Mouse (Mus musculus): ENCODE measurements at regions not wholly inside any gene's neighbourhood (a gene's known extent, or its start where the extent isn't known, plus 50 kb on each side); places are given as distances from the start of the nearest gene placed in this dataset.

- no peak overlapping the region for H3ac ChIP-seq (ENCODE audit: control insufficient read depth, insufficient read length)
- no peaks in the 10 kb centered on the region for H3K27me3 ChIP-seq (ENCODE audit: control insufficient read depth, insufficient read depth, insufficient read length)
- no peaks in the 10 kb centered on the region for H3K79me2 ChIP-seq (ENCODE audit: control insufficient read depth, insufficient read depth)
- H3K36me3 ChIP-seq (ENCODE audit: control insufficient read depth, insufficient read depth) = no peaks in the 10 kb centered on the region
- H3K4me2 ChIP-seq (ENCODE audit: low read depth) = no peak overlapping the region
- TF ChIP-seq MAX (IDR thresholded peaks at IDR 0.05; ENCODE audit: low read depth) (no peak), SRF (IDR thresholded peaks at IDR 0.05; ENCODE audit: control insufficient read depth, insufficient read length, low read depth) (no peak), MYOD1 (IDR thresholded peaks at IDR 0.05; ENCODE audit: control insufficient read depth in 1 of 3, insufficient read length in 2 of 3, low read depth in 2 of 3) (no peak), REST (IDR thresholded peaks at IDR 0.05; ENCODE audit: insufficient read depth, insufficient read length) (no peak), POLR2A (IDR thresholded peaks at IDR 0.05; ENCODE audit: insufficient read length, low read depth) (no peak), TCF12 (IDR thresholded peaks at IDR 0.05; ENCODE audit: insufficient read depth, poor library complexity, severe bottlenecking) (no peak), USF1 (IDR thresholded peaks at IDR 0.05; ENCODE audit: low read depth) (no peak), TCF3 (IDR thresholded peaks at IDR 0.05; ENCODE audit: insufficient read length, low read depth) (no peak), MYOG (IDR thresholded peaks at IDR 0.05; ENCODE audit: control insufficient read depth in 1 of 3, insufficient read depth in 1 of 3, insufficient read length in 2 of 3, low read depth in 2 of 3) (no peak), POLR2AphosphoS2 (IDR thresholded peaks at IDR 0.05; ENCODE audit: insufficient read length, low read depth) (no peak), E2F4 (IDR thresholded peaks at IDR 0.05; ENCODE audit: insufficient read depth) (no peak), CEBPB (IDR thresholded peaks at IDR 0.05; ENCODE audit: insufficient read depth, poor library complexity, severe bottlenecking) (no peak)
- no peak overlapping the region for H3K4me3 ChIP-seq
These were observed 206.4 kb upstream of the Gm26657 start for GRCm38 (mm10) chr4:56533344-56533985.

DNA sequence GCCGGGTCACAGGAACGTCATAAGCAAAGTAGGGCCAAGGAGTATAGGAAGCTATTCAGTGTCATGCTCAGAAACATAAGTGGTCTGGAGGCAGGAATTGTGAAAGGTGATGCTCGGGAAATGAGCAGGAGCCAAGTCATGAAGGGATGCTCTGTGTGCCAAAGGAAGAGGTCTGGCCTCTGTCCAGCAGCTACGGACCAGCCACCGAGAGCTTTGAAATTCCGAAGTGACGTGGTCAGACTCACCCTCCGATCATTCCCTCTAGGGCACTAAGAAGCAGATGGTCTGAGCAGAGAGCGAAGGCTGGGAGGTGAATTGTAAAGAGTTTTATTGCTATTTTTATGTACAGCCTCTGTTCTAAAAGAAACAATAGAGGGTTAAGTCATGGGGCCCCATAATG lies 206.9 kb upstream of the Gm26657 start:
- Histone ChIP-seq H3K4me2 (ENCODE audit: low read depth) (no peak overlapping the region), H3K36me3 (ENCODE audit: control insufficient read depth, insufficient read depth) (no peaks in the 10 kb centered on the region), H3K79me2 (ENCODE audit: control insufficient read depth, insufficient read depth) (no peaks in the 10 kb centered on the region), H3ac (ENCODE audit: control insufficient read depth, insufficient read length) (no peak overlapping the region), H3K27me3 (ENCODE audit: control insufficient read depth, insufficient read depth, insufficient read length) (no peaks in the 10 kb centered on the region), H3K4me3 (no peak overlapping the region)
- TF ChIP-seq CEBPB (IDR thresholded peaks at IDR 0.05; ENCODE audit: insufficient read depth, poor library complexity, severe bottlenecking) (no peak), POLR2A (IDR thresholded peaks at IDR 0.05; ENCODE audit: insufficient read length, low read depth) (no peak), E2F4 (IDR thresholded peaks at IDR 0.05; ENCODE audit: insufficient read depth) (no peak), SRF (IDR thresholded peaks at IDR 0.05; ENCODE audit: control insufficient read depth, insufficient read length, low read depth) (no peak), REST (IDR thresholded peaks at IDR 0.05; ENCODE audit: insufficient read depth, insufficient read length) (no peak), USF1 (IDR thresholded peaks at IDR 0.05; ENCODE audit: low read depth) (no peak), MAX (IDR thresholded peaks at IDR 0.05; ENCODE audit: low read depth) (no peak), MYOD1 (IDR thresholded peaks at IDR 0.05; ENCODE audit: control insufficient read depth in 1 of 3, insufficient read length in 2 of 3, low read depth in 2 of 3) (no peak), POLR2AphosphoS2 (IDR thresholded peaks at IDR 0.05; ENCODE audit: insufficient read length, low read depth) (no peak), TCF3 (IDR thresholded peaks at IDR 0.05; ENCODE audit: insufficient read length, low read depth) (no peak)

DNA sequence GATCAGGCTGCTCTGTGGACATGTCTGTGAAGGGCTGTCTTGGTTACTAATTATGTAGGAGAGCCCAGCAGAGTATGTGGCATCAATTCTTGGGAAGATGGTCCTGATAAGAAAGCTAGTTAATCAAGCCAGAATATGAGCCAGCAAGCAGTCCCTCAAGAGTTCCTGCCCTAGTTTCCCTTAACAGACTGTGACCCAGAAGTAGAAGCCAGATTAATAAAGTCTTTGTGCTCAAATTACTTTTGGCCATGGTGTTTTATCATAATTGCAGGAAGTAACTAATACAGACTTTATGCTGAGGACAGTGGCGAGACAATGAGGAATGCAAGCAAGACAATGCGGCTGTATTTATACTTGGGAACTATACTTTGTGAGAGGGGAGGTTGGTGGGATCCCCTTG lies 211.3 kb upstream of the Gm26657 start:
- H3K4me3 ChIP-seq = no peak overlapping the region
- TF ChIP-seq CEBPB (IDR thresholded peaks at IDR 0.05; ENCODE audit: insufficient read depth, poor library complexity, severe bottlenecking) = no peak
- TF ChIP-seq POLR2A (IDR thresholded peaks at IDR 0.05; ENCODE audit: insufficient read length, low read depth) = no peak
- TF ChIP-seq SRF (IDR thresholded peaks at IDR 0.05; ENCODE audit: control insufficient read depth, insufficient read length, low read depth) = no peak
- no peak for TF ChIP-seq REST (IDR thresholded peaks at IDR 0.05; ENCODE audit: insufficient read depth, insufficient read length)
- TF ChIP-seq TCF12 (IDR thresholded peaks at IDR 0.05; ENCODE audit: insufficient read depth, poor library complexity, severe bottlenecking) = no peak
- TF ChIP-seq MYOD1 (IDR thresholded peaks at IDR 0.05; ENCODE audit: control insufficient read depth in 1 of 3, insufficient read length in 2 of 3, low read depth in 2 of 3) = no peak
- TF ChIP-seq MAX (IDR thresholded peaks at IDR 0.05; ENCODE audit: low read depth) = no peak
- H3K27me3 ChIP-seq (ENCODE audit: control insufficient read depth, insufficient read depth, insufficient read length) = no peaks in the 10 kb centered on the region
- no peak overlapping the region for H3ac ChIP-seq (ENCODE audit: control insufficient read depth, insufficient read length)
- H3K36me3 ChIP-seq (ENCODE audit: control insufficient read depth, insufficient read depth) = no peaks in the 10 kb centered on the region
- no peak overlapping the region for H3K4me2 ChIP-seq (ENCODE audit: low read depth)
- no peaks in the 10 kb centered on the region for H3K79me2 ChIP-seq (ENCODE audit: control insufficient read depth, insufficient read depth)

DNA sequence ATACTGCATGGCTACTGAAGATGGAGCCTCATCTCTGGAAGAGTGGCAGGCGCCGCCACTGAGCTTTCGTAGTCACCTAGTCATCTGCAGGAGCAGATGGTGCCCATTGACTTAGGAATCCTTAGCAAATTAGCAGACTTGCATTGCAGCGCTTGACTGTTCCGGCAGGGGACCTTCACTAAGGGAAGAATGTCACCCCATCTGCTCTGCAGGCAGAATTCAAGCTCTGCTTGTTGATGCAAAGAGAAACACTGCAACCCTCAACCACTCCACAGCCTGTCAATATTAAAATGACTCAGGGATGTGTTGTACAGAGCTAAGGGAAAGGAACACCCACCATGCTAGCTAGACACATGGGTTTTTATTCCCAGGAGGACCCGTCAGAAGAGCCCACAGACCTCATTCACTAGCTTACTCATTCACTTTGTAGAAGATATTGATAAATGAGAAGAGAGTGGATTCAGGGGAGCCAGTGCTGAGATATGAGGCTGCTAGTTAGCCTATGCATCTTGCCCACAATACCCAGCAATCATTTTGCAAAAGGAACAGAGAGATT lies 215.4 kb upstream of the Gm26657 start:
- TF ChIP-seq CEBPB (IDR thresholded peaks at IDR 0.05; ENCODE audit: insufficient read depth, poor library complexity, severe bottlenecking) (no peak), POLR2AphosphoS2 (IDR thresholded peaks at IDR 0.05; ENCODE audit: insufficient read length, low read depth) (no peak), MYOG (IDR thresholded peaks at IDR 0.05; ENCODE audit: control insufficient read depth in 1 of 3, insufficient read depth in 1 of 3, insufficient read length in 2 of 3, low read depth in 2 of 3) (no peak), REST (IDR thresholded peaks at IDR 0.05; ENCODE audit: insufficient read depth, insufficient read length) (no peak), USF1 (IDR thresholded peaks at IDR 0.05; ENCODE audit: low read depth) (no peak), POLR2A (IDR thresholded peaks at IDR 0.05; ENCODE audit: insufficient read length, low read depth) (no peak), MAX (IDR thresholded peaks at IDR 0.05; ENCODE audit: low read depth) (no peak), TCF3 (IDR thresholded peaks at IDR 0.05; ENCODE audit: insufficient read length, low read depth) (no peak), TCF12 (IDR thresholded peaks at IDR 0.05; ENCODE audit: insufficient read depth, poor library complexity, severe bottlenecking) (no peak), E2F4 (IDR thresholded peaks at IDR 0.05; ENCODE audit: insufficient read depth) (no peak)
- no peaks in the 10 kb centered on the region for H3K27me3 ChIP-seq (ENCODE audit: control insufficient read depth, insufficient read depth, insufficient read length)
- H3ac ChIP-seq (ENCODE audit: control insufficient read depth, insufficient read length) = no peak overlapping the region
- H3K4me2 ChIP-seq (ENCODE audit: low read depth) = no peak overlapping the region
- no peak overlapping the region for H3K4me3 ChIP-seq
- no peaks in the 10 kb centered on the region for H3K79me2 ChIP-seq (ENCODE audit: control insufficient read depth, insufficient read depth)
- no peaks in the 10 kb centered on the region for H3K36me3 ChIP-seq (ENCODE audit: control insufficient read depth, insufficient read depth)

Data from myocyte (in vitro differentiated cells).